Mouse (Mus musculus) c-Kit-negative CD71-positive TER-119-positive erythroid progenitor cells, embryonic 14.5 days (primary cell): ENCODE data around the gene Mok.

Source experiments
- DNase-seq: peaks from one replicate; pipeline ENCODE4 v3.0.0-alpha.2; 2013; ENCODE audit warnings: low read depth, low spot score

Gene Mok

GRCm38 (mm10) chr12:110813132-110813531 lies 27.6 kb downstream of the Mok start:
- DNase-seq, result no peak

- no peak for DNase-seq
These were observed 31.9 kb downstream of the Mok start for GRCm38 (mm10) chr12:110808848-110809247.

GRCm38 (mm10) chr12:110808430-110808829 lies 32.3 kb downstream of the Mok start:
- no peak for DNase-seq

- no peak for DNase-seq
These were observed 34.3 kb downstream of the Mok start for GRCm38 (mm10) chr12:110806301-110806970.

GRCm38 (mm10) chr12:110804261-110804660 lies 36.5 kb downstream of the Mok start:
- no peak for DNase-seq

GRCm38 (mm10) chr12:110802674-110803297 lies 38.0 kb downstream of the Mok start:
- no peak for DNase-seq

GRCm38 (mm10) chr12:110801876-110802464 lies 38.8 kb downstream of the Mok start:
- no peak for DNase-seq

GRCm38 (mm10) chr12:110799226-110799625 lies 41.5 kb downstream of the Mok start:
- no peak for DNase-seq

- no peak for DNase-seq
These were observed 42.8 kb downstream of the Mok start for GRCm38 (mm10) chr12:110797842-110798431.

GRCm38 (mm10) chr12:110797202-110797601 lies 43.5 kb downstream of the Mok start:
- no peak for DNase-seq

- no peak for DNase-seq
These were observed 44.0 kb downstream of the Mok start for GRCm38 (mm10) chr12:110796748-110797147.

- no peak for DNase-seq
These were observed 45.7 kb downstream of the Mok start for GRCm38 (mm10) chr12:110795035-110795434.

GRCm38 (mm10) chr12:110791026-110791425 lies 49.7 kb downstream of the Mok start:
- no peak for DNase-seq

GRCm38 (mm10) chr12:110790580-110790979 lies 50.2 kb downstream of the Mok start:
- no peak for DNase-seq

- DNase-seq, result no peak
These were observed 54.5 kb downstream of the Mok start for GRCm38 (mm10) chr12:110786243-110786642.

GRCm38 (mm10) chr12:110784211-110784610 lies 56.5 kb downstream of the Mok start:
- no peak for DNase-seq

GRCm38 (mm10) chr12:110782278-110782677 lies 58.5 kb downstream of the Mok start:
- DNase-seq, result no peak

GRCm38 (mm10) chr12:110781181-110781580 lies 59.6 kb downstream of the Mok start:
- DNase-seq, result no peak

GRCm38 (mm10) chr12:110779296-110779695 lies 61.4 kb downstream of the Mok start:
- no peak for DNase-seq

- no peak for DNase-seq
These were observed 62.9 kb downstream of the Mok start for GRCm38 (mm10) chr12:110777853-110778252.

- no peak for DNase-seq
These were observed 64.9 kb downstream of the Mok start for GRCm38 (mm10) chr12:110775628-110776426.

GRCm38 (mm10) chr12:110771961-110772360 lies 68.8 kb downstream of the Mok start:
- DNase-seq, result no peak
